Comparison of ENCODE assay signal across 18 mouse cellular contexts in genomic region chr11:61262516-61262915, GRCm38 (mm10). TPM values are rescaled to one million over a fixed set of nuclear protein-coding genes. Genes with fewer than 3 reads are reported as not detected.
"Had no signal": no experiment of that assay in that cellular context is flagged by ENCODE, and none has a peak within 500 bp of the region (broad histone marks: within the 10 kb centered on the region; RNA-seq: fewer than 3 reads in every experiment).

No protein-coding gene starts in this region.

- H3K9me3 ChIP-seq: midbrain, embryonic 10.5 days; midbrain, embryonic 12.5 days; neural tube, embryonic 13.5 days; neural tube, embryonic 15.5 days; stomach, embryonic 15.5 days had no signal

- H3K4me3 ChIP-seq: midbrain, embryonic 10.5 days; midbrain, embryonic 12.5 days; myocyte; neural tube, embryonic 13.5 days; neural tube, embryonic 15.5 days; stomach, embryonic 15.5 days had no signal

- H3K27ac ChIP-seq: midbrain, embryonic 10.5 days; midbrain, embryonic 12.5 days; neural tube, embryonic 13.5 days; neural tube, embryonic 15.5 days; stomach, postnatal 0 days had no signal

- DNase-seq: lung, adult 18-20 months; lung, embryonic 14.5 days; lung, postnatal 10 days; lung, postnatal 4 days; midbrain, embryonic 14.5 days; right cerebral cortex, postnatal 14 days; thymus, adult 2 months; thymus, postnatal 25 days; thymus, postnatal 4 days had no signal

- H3K27me3 ChIP-seq: midbrain, embryonic 12.5 days; neural tube, embryonic 13.5 days; neural tube, embryonic 15.5 days; stomach, embryonic 15.5 days had no signal

- H3K4me1 ChIP-seq: midbrain, embryonic 12.5 days; stomach, embryonic 15.5 days had no signal

- H3K9ac ChIP-seq: lung, embryonic 14.5 days; midbrain, embryonic 12.5 days; neural tube, embryonic 13.5 days; neural tube, embryonic 15.5 days; stomach, embryonic 15.5 days had no signal

RNA-seq across cellular contexts. Expression of gene Aldh3a1, which starts 55.2 kb away (rescaled TPM):
- total RNA-seq: megakaryocyte, adult 5-6 weeks; megakaryocyte-erythroid progenitor cell, adult 5-6 weeks had no signal
